Mouse (Mus musculus) mature B cell (primary cell): ENCODE data around the gene Fosb.

Experiments
- in situ Hi-C: fragments of 300-500 bp; cut with MboI; formaldehyde crosslinking; loops from 2 replicates; pipeline ENCODE4 v1.14.3; 2019

The Fosb gene

DNA sequence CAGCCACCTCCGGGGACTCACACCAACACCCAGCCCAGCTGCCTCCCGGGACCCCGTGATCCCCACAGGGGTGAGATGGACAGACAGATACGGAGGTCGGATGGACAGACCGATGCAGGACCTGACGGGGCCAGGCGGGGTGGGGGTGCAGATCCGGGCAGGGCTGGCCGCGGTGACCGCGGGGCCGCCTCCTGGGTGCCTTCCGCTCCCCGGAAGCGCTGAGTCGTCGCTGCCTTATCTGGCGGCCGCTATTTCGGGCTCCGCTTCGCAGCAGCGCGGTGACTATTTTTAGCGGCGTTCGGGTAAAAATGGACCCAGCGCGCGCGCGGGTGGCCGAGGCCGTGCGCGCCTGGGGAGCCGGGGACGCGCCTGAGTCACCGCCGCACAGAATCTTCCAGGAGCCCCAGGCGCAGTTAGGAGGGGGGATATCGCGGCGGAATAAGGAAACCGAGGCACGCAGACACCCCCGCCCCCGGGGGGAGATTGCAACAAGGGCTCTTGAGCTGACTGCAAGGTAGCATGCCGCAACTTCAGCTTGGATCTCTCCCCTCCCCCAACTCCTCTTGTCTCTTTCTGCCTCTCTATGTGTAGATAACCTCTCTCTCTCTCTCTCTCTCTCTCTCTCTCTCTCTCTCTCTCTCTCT, 23.0 kb upstream of the Fosb start:
- in situ Hi-C loops: no loop called here

DNA sequence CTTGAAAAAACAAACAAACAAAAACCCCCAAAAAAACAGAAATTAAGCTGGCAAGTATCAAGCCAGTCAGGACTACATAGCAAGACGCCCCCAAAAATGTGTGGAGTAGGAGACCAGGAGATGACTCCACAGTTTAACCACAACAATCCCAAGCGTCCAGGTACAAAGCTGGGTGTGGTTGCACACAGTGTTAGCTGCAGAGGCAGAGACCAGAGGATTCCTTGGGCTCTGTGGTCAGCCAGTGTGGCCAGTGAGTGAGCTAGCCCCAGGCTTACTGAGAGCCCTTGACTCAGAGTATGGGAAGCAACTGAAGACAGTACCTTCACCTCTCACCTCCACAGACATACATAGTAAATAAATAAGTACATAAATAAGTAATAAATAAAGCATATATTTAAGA, 22.1 kb upstream of the Fosb start:
- in situ Hi-C loops: no loop called here

DNA sequence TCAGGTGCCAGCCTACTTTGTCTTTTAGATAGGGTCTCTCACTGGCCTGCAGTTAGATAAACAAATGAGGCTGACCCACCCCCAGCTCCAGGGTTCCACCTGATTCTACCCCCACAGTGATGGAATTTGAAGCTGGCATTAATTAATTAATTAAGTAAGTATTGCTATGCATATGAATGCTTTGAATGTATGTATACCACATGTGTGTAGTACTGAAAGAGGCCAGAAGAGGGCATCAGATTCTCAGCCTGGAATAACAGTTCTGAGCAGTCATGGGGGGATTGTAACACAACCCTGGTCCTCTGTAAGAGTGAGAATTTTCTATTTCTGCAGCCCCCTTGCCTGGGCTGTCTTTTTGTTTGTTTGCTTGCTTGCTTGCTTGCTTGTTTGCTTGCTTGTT, 18.6 kb upstream of the Fosb start:
- in situ Hi-C loops: no loop called here

DNA sequence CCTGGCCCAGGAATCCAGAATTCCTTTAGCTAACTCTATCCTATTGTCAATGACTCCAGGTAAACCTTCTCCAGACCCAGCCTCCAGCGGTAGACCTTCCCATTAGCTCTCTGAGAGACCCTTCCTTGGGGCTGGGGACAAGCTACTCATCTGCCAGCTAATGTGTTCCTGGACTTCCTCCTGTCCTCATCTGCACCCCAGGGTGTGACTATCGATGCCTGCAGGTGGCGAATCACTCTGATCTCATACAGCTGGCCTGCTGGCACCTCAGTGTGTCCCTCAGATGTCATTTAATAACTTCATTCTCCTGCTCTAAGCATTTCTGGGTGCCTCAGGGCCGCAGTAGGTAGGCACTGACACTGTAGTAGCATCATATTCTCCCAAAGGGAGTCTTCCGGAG, 17.9 kb upstream of the Fosb start:
- in situ Hi-C loops: no loop called here

DNA sequence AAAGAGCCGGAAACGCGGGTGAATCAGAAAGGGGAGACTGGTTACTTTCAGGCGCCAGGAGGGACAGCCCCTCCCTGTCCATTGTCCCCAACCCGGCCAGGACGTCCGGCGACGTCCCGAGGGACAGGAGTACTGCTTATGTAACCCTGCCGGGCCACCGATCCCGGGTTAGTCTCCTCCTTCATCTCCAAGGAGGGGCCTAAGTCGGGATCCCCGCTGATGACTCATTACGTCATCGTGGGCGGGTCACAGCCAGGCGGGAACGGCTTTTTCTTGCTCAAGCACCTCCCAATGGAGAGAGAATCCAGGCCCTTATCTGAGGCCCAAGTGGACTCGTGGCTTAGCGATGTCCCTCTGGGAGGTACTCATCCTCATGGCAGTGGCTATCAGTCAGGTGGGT, 17.3 kb upstream of the Fosb start:
- in situ Hi-C loops: no loop called here

DNA sequence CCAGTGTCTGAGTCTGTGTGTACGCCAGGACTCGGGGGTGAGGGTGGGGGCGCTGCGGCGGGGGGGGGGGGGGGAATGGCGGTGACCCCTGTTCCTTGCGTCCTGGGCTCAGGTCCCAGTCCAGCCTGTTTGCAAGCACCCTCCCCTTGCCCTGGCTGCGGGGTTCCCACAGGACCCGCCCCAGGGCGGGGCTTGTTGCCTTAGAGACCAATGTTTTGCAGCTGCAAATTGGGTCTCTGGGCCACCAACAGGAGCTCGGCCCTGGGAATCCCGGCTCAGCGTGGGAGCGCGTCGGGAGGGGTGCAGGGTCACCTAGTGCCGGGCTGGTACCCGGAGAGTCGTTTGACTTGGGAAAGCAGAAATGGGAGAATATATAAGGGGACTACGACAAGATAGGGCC, 16.5 kb upstream of the Fosb start:
- in situ Hi-C loops: no loop called here

DNA sequence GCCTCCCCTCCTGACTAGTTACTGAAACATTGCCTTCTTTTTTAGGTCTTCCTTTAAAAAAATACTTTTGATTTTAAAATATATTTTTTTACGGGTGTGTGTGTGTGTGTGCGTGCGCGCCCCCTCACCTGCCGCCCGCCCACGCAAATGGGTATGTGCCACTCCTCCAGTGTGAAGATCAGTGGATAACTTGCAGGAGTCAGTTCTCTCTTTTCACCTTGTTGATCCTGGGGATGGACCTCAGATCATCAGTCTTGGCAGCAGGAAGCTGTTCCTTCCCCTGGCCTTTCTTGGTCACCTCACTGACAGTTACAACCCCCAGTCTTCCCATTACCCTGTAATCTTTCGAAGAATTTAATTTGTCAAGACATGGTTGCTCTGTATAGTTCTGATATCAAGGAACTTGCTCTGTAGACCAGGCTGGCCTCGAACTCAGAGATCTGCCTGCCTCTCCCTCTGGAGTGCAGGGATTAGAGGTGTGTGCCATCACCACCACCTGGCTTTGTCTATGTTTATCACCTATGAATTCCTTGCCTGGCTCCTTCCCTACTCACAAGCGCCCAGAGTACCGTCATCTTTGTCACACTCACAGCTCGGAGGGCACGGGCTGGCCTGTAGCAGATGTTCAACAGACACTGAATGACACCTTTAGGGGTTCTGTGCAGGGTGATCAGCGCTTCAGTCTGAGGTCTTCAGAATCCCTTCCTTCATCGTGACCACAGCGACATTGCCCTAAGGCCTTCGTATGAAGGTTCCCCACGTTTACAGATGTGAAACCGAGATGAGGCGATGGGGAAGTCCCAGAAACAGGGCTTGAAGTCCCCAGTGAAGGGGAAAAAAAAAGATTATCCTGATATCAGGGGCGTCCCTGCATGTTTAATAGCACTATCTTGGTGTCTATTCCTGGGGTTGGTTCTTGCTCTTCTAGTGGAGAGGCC, 15.7 kb upstream of the Fosb start:
- in situ Hi-C loops: no loop called here

DNA sequence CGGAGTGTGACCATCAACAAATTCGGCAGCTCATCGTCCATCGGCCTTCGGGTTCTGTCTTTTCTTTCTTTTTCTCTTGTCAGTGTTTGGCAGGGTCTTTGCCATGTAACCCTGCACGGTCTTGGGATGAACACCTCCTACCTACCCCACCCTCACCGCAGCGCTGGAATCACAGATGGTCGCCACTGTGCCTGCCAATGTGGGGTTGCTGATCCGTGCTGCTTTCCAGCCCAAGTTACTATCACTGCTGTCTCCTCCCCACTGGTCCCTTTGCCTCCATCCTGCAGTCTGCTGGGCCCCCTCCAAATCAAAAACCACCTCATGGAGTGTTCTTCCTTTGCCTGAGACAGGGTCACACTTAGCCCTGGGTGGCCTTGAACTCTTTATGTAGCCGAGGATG, 14.4 kb upstream of the Fosb start:
- in situ Hi-C loops: no loop called here

DNA sequence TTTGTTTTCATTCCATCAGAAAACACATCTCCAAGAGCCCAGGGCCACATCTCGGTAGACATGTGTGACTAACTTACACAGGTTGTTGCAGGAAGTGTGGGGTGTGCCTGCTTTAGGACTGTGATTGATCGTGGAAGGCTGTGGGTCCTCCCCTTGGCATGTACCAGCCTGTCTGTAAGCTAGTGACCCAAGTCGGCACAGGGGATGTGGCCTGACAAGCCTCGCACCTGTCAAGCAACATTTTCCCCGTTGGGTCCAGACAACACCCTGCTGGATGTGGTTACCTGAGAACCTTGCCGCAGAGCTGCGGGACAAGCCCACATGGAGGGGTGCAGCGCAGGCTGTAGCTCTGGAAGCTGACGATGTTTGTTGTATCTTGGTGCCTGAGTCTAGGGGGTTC, 12.6 kb upstream of the Fosb start:
- in situ Hi-C loops: no loop called here

DNA sequence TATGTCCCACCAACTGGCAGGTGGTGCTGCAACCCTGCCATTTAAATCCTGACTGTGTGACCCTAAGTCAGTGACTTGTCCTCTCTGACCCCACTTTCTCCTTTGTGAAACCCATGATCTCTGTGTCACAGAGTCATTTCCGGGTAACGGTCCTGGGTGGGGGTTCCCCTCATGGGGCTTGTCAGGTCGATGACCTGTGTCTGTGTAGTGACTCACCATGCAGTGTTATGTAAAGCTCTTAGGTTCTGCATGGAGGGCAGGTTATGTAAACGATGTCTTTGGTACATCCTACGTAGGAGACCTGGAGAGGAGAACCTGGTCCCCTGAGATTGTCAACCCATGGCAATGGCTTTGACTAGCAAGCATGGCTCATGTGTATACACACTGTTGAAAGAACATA, 11.6 kb upstream of the Fosb start:
- in situ Hi-C loops: no loop called here

DNA sequence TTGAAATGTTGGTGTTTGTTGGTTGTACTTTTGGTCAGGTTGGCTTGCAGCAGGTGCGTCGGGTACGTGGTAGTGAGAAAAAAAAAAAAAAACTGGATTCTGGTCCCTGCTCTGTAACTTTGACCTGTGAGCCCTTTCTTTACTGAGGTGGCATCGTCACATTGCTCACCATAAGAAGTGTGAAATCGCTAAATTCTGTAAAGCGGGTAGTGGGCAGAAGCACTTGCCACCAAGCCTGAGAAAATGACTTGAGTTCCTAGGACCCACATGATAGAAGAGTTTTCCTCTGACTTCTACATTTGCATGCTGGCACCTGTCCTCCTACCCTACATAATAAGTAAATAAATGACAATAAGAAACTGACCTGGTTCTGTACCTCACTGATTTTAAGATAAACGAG, 10.8 kb upstream of the Fosb start:
- in situ Hi-C loops: no loop called here

DNA sequence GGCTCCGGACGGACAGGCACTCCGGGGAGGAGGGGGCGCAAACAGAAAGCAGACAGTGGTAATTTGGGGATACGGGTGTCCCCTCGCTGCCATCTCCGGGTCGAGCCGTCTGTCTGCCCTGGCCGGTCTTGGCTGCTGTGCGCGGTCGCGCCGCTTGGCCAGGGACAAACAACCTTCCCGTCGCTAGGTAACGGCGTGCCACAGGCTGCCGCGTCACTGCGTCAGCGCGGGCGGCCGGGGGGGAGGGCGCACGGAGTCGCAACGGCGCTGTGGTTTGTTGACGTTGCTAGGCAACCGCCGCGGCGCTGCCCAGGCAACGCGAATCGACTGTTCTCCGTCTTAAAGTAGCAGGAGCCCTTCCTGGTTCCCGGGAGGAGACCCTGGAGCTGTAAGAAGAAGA, 10.1 kb upstream of the Fosb start:
- in situ Hi-C loops: no loop called here

DNA sequence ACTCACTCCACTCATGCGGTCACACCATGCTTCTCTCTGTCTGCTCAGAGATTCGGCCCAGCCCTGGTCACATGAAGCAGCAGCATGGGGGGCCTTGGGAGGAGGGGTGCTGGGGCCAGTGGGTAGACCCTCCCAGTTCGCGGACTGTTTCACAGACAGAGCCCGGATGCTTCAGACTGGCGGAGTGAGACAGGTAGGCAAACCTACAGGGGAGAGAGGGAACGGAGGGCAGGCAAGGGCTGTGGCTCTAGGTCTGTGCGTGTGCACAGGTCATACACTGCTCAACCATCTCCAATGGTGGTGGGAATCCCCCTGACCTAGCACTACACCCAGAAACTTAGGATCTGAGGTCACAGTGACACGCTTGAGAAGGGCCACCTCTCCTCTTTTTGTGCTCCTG, 9.6 kb upstream of the Fosb start:
- in situ Hi-C loops: no loop called here

DNA sequence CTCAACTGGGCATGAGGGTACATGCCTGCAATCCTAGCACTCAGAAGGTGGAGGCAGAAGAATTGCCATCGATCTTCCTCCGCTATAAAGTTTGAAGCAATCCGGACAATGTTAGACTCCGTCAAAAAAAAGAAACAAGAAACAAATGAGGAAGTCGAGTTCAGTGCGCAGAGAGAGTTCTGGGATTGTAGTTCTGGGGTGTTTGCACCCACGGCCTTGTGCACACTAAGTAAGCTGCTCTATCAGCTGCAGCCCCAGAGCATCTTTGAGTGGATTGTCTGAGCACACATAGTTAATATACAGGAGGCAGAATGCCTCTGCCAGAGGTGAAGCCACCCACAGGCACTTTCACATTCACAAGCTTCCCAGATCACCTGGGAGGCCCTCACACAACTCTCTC, 8.8 kb upstream of the Fosb start:
- in situ Hi-C loops: no loop called here

DNA sequence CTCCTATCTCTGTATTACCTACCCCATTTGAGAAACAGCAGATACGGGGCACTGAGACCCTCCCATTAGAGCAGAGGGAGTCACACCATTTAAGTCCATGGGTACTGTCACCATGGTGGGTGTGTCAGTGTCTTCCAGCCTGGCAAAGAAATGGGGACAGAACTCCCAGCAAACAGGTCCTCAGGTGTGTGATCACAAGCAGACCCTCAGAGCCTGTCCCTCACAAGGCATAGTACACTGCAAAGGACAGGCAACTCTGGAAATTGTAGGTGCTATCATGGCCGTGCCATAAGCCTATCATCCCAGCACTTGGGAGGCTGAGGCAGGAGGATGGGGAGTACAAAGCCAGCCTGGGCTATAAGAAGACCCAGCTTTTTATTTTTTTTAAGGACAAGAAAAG, 8.3 kb upstream of the Fosb start:
- in situ Hi-C loops: no loop called here

DNA sequence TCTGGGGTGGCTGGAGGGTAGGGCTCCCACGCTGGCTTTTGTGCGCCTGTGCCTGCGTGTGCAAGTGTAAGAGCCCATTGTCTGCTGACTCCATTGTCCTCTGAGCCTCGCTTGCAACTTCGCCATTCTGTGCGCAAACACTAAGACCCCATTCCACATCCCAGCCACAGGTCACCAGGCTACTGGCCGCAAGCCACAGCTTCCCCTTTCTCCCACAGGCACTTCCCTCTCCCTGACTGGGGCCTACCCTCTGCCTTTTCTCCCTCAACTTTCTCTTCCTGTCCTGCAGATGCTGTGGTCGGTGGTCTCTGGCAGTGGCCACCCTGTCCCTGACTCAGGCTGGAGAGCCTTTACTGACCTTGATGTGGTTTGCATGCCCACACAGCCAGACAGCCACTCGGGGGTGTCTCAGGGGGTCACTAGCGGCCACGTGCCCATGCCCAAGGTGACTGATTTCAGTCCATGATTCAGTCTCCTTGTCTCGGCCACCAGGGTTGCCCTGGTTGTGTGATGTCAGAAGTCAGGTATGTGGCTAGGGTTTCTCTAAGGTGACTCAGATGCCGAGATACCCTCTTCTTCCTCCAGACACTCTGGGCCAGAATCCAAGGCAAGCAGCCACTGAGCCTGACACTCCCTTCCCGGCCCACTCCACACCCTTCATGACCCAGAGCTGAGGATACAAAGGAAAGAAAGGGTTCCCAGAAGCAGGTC, 6.8 kb upstream of the Fosb start:
- in situ Hi-C loops: no loop called here

DNA sequence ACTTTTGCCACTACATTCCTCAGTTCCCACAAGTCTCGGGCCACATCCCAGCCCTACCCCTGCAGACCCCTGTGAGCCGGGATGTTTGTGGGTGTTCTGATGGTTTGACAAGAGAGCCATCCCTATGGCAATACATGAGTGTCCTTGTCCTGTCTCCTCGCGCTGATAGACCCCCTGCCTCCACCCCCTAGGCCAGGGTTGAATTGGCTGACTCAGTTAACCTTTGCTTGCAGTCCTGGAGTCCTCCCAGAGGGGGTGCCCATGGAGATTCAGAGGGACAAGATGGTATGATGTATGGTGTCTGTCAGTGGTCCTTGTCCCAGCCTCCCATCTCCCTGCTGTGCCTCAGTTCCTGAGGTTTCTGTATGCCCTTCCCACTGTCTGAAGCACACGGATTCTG, 4.2 kb upstream of the Fosb start:
- in situ Hi-C loops: no loop called here

DNA sequence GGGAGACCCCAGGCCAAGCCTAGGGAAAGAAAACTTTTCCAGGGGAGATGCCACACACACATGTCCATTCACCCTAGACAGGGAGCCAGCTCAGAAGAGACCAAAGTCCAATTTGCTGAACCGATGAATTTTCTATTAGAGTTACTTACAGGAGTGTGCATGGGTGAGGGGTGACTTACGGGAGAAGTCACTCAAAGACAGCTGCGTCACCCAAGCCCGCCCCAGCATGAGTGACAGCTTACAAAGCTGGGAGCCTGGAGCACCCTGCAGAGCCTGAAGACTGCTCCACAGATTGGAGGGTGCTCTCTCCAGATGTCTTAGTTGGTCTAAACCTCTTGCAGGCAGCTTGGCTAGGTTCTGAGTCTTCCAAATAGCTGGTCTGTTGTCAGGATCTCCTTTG, 2.1 kb upstream of the Fosb start:
- in situ Hi-C loops: no loop called here

DNA sequence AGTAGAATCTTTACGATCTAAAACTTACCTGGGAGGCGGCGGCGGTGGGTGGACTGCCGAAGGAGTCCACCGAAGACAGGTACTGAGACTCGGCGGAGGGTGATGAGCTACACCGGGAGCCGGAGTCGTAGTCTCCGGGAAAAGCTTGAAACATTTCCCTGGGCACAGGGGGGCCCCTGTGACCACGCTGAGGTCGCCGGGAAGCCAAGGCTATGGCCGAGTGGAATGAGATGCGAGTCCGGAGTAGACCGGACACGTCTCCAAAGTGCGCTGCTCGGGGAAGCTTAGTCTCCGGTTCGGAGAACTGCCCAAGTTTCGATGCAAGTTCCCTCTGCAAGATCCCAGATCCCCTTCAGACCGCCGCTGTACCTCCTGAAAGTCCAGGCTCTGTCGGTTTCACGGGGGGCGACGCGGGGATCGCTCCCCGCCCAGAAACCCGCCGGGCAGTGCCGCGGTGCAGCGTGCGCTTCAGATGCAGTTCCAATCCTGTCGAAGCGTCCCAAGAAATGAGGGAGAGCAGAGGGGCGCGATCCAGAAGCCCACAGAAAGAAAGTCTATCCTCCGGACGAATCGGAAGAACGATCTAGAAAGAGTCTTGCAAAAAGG, 470 bp downstream of the Fosb start:
- in situ Hi-C loops: loop anchor here (5.0 kb wide), 1 partner anchor 33 kb away; the partner anchor contains the start of gene Ercc1

DNA sequence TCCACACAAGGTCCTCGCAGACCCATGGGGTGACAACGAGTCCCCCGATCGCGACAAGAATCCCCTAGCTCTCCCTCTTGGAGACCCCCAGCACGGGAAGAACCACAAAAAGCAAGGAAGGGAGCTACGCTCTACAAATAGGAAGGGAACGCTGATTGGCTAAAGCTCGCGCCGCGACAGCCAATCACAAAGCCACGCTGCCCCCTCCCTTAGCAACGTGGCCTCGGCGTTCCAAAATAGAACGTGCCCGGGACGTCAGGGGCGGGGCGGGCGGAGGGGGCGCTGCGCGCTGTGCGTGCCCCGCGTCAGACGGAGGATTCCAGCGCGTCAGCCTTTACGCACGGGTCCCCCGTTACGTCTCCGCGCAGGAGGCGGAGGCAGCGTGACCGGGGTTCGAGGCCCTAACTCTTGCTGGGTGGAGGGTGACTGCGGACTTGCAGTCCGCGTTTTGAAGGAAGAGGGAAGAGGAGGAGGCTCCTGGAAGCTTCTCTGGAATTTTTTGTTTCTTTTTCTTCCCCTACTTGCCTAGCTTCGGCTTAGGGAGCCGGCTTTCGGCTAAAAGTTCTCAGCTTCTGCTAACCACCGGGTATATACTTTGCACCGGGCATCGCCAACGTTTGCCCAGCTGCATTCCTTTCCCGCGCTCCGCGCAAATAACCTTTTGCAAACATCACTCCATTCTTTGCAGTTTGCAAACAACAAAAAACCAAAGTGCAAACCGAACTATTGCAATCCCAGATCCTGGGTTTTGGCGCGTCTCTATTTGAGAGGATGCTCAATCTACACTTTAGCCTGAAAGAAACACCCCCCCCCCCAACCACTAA, 1.2 kb downstream of the Fosb start:
- in situ Hi-C loops: loop anchor here (5.0 kb wide), 1 partner anchor 34 kb away; the partner anchor contains the start of gene Ercc1

DNA sequence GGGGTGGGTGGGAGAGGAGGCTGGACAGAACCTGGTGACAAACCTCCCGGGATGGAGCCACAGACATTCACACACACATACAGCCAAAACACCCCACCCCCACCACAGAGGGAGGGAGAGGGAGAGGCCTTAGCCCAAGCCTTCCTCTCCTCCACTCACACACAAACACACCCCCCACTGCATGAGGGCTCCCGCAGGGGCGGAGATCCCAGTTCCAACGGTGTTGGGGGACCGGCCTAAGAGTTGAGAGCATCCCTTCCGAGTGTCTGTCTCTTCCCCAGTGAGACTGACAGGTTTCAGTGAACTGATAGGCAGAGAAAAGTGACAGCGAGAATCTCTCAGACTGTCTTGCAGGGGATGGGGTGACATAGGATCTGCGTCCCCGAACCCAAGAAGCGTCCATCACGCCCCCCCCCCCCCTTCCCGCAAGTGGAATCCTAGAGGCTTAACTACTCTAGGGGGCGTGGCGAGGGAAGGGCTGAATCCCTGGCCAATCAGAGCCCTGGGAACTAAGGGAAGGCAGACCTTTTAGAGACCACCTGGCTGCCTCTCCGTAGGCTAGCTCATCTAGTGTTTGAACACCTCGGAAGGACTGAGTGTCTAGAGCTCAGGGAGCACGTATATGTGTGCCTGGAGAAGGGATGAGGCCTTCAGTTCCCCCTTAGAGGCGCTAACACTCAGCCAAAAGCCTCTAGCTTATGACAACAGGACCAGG, 2.0 kb downstream of the Fosb start:
- in situ Hi-C loops: loop anchor here (5.0 kb wide), 1 partner anchor 34 kb away; the partner anchor contains the start of gene Ercc1
